Mouse (Mus musculus) central nervous system, embryonic 18 days (tissue): Measurements from ENCODE around the gene Tmod1. TPM values are rescaled to one million over a fixed set of nuclear protein-coding genes. Genes with fewer than 3 reads are reported as not detected.

ENCODE experiments used
- polyA plus RNA-seq: library from polyadenylated mRNA; depleted of rRNA; stranded (reverse); fragments of >200 nt; gene quantifications from 2 replicates; pipeline ENCODE4 v1.2.3, GENCODE M21; 2012; rRNA removed

Tmod1 gene
- 1.3 and 2.9 TPM in 2 replicates for polyA plus RNA-seq

GRCm38 (mm10) chr4:46038892-46039751 lies at the start of gene Tmod1:
Tmod1 (plus strand) TSS chr4:46038935.

GRCm38 (mm10) chr4:46138287-46139222 lies 99.8 kb downstream of the Tmod1 start, which contains the start of the genes Ncbp1 and Tstd2:
Ncbp1 (plus strand) TSS chr4:46138613.
Tstd2 (minus strand) TSS chr4:46138694.

Other genes starting within 250 kb of the Tmod1 start
- gene Aldh1b1, start 239.9 kb upstream of the Tmod1 start, polyA plus RNA-seq = 22.0 and 24.5 TPM in 2 replicates
- gene Igfbpl1, start 212.0 kb upstream of the Tmod1 start, polyA plus RNA-seq = 204 and 236 TPM in 2 replicates
- gene Stra6l, start 190.3 kb upstream of the Tmod1 start, polyA plus RNA-seq = 1.9 and 2.6 TPM in 2 replicates
- gene Ccdc180, start 148.6 kb upstream of the Tmod1 start, polyA plus RNA-seq = 0.30 and 0.37 TPM in 2 replicates
- 26.8 and 30.2 TPM in 2 replicates for gene Tdrd7, start 73.6 kb upstream of the Tmod1 start, polyA plus RNA-seq
- gene Ncbp1, start 99.7 kb downstream of the Tmod1 start, polyA plus RNA-seq = 73.1 and 73.3 TPM in 2 replicates
- gene Tstd2, start 99.8 kb downstream of the Tmod1 start, polyA plus RNA-seq = 22.8 and 23.0 TPM in 2 replicates
- gene Xpa, start 157.4 kb downstream of the Tmod1 start, polyA plus RNA-seq = 38.7 and 40.7 TPM in 2 replicates